Mouse (Mus musculus): ENCODE data around the gene Mt1.
"Not testable (repeated sequence)": the region's sequence is repeated elsewhere in the genome, so short reads cannot be mapped to it uniquely, and the experiment has no call there.

Gene Mt1

DNA sequence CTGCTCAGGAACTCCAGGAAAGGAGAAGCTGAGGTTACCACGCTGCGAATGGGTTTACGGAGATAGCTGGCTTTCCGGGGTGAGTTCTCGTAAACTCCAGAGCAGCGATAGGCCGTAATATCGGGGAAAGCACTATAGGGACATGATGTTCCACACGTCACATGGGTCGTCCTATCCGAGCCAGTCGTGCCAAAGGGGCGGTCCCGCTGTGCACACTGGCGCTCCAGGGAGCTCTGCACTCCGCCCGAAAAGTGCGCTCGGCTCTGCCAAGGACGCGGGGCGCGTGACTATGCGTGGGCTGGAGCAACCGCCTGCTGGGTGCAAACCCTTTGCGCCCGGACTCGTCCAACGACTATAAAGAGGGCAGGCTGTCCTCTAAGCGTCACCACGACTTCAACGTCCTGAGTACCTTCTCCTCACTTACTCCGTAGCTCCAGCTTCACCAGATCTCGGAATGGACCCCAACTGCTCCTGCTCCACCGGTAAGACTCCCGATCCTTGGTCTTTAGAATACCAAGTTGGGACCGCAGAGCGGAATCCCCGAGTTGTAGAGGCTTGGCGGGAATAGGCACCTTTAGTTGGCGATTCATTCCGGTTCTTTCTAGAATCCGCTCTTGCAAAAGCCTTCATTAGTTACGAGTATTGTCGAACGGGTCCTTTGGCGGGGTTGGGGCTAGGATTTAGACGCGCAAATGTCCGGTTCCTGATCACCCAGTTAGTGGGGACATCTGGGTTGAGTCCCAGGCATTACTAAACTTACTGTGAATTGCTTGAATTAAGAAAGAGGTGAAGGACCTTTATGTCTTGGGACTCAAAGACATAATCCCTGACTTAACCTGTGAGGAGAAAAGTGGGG lies at the start of gene Mt1:
Mt1 (plus strand) TSS at position 226 of the 856 bp plus-strand sequence.
- peak; percentile 72 for DNase-seq (ENCODE audit: extremely low spot score, low spot score)

DNA sequence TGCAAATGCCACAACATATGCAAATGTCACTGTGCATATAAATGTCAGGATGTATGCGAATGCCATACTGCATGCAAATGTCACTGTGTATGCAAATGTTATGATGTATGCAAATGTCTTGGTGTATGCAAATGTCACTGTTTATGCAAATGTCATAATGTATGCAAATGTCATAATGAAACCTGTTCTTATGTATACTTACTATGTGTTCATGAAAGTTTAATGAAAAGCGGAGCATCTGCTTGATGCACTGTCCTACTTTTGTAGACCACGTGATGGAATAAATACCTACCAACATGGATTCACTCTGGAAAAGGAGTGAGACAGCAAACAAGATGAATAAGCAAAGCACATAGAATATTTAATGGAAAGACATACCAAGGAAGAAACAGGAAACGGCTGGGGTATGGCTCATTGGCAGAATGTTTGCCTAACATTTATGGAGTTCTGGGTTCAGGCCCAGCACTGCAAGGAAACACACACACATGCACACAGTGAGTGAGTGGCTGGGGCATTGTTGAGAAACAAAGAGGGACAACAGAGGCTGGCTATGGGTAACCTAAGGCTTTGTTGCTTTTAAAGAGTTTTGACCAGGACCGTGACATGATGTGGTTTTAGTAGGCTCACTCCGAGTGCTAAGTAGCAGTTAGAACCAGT lies 49.6 kb upstream of the Mt1 start:
- no peak for DNase-seq (ENCODE audit: extremely low spot score, low spot score)

GRCm38 (mm10) chr8:94130126-94130525 lies 48.8 kb upstream of the Mt1 start:
- no peak for DNase-seq (ENCODE audit: extremely low spot score, low spot score)

- no peak for DNase-seq (ENCODE audit: extremely low spot score, low spot score)
Measured at GRCm38 (mm10) chr8:94132096-94132495, 46.8 kb upstream of the Mt1 start.

DNA sequence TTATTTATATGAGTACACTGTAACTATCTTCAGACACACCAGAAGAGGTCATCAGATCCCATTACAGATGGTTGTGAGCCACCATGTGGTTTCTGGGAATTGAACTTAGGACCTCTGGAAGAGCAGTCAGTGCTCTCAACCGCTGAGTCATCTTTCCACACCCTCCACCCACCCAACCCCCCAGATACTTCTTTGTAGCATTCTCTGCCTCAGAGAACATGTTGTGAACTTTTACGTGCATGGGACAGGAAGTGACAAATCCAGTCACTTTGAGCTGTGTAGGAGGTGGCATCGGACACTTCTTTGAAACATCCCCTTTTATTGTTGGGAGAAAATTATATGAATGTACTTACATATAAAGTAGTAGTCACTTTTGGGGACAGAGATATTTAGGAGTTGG lies 44.3 kb upstream of the Mt1 start:
- DNase-seq (ENCODE audit: extremely low spot score, low spot score): not testable (repeated sequence)

- DNase-seq (ENCODE audit: extremely low spot score, low spot score): no peak
Measured at GRCm38 (mm10) chr8:94135556-94135955, 43.3 kb upstream of the Mt1 start.

DNA sequence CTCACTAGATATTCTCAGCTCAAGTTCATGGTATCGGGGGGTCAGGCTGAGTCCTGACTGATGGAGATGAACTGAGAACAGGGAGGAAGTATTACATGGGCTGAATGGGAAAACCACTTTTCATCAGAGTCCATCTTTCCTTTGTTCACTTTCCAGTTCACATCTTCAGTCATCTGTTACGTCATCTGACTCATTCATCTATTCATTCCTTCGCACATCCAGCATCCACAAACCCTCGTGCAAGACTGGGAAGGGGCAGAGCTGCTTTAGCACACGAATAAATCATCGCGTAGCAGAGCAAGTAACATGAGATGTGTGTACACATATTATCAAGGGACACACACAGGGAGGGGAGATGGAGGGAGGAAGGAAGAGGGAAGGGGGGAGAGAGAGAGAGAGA lies 42.7 kb upstream of the Mt1 start:
- DNase-seq (ENCODE audit: extremely low spot score, low spot score): no peak

DNA sequence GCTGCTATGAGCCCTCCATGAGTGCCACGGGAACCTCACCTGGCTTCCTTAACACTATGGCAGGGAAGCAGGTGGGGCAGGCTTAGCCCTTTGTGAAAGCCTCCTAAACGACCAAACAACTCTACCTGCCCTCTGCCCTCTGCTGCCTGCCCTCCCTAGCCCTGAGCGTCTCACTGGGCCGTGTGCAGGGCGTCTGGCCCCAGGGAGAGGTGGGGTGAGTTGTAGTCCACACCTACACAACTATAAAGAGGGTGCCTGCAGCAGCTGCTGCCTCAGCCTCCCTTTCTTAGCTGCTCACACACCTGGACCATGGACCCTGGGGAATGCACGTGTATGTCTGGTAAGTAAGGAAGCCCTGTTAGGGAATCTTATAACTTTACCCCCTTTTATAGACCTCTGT lies 41.9 kb upstream of the Mt1 start, which contains the start of gene Mt4:
Mt4 (plus strand) TSS at position 265 of the 400 bp plus-strand sequence.
- DNase-seq (ENCODE audit: extremely low spot score, low spot score): no peak

DNA sequence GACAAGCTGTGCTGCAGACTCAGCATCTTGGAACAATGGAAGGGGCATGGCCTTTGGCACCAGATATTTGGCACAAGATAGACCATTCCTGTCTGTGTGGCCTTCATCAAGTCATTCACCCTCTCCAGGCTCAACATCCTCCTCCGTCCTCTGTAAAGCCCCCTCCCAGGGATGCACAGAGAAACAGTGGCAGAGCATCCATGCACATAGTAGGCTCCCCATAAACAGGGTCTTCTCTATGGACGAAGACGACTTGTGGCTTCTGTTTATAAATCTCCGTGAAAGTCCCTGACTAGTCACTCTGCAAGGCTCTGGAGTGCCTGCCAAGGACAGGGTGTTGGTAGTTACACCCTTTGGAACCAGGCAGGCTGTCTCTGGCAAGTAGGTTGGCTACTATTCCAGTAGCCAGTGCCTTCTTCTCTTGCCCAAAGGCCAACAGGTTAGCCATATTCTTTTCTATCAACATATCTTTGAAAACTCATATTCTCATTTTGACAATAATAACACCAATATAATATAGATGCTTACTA lies 38.6 kb upstream of the Mt1 start:
- DNase-seq (ENCODE audit: extremely low spot score, low spot score): no peak

- DNase-seq (ENCODE audit: extremely low spot score, low spot score): no peak
Measured at GRCm38 (mm10) chr8:94148236-94148635, 30.6 kb upstream of the Mt1 start.

DNA sequence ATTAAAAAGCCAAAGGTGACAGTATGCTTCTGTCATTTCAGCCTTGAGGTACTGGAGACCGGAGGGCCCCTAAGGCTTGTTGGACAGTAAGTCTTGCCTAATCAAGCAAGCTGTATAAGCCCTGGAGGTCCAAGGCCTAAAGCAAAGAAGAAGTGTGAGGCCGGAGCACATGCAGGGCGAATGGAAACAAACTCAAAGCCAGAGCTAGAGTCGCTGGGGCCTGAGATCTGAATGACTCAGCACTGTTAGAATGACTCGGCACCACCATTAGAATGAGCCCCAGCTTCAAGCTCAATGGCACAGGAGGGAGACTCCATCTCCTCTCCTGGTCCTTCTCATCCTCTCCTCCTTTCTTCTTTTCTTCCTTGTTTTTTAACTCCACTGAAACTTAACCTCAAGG lies 28.0 kb upstream of the Mt1 start:
- no peak for DNase-seq (ENCODE audit: extremely low spot score, low spot score)

DNA sequence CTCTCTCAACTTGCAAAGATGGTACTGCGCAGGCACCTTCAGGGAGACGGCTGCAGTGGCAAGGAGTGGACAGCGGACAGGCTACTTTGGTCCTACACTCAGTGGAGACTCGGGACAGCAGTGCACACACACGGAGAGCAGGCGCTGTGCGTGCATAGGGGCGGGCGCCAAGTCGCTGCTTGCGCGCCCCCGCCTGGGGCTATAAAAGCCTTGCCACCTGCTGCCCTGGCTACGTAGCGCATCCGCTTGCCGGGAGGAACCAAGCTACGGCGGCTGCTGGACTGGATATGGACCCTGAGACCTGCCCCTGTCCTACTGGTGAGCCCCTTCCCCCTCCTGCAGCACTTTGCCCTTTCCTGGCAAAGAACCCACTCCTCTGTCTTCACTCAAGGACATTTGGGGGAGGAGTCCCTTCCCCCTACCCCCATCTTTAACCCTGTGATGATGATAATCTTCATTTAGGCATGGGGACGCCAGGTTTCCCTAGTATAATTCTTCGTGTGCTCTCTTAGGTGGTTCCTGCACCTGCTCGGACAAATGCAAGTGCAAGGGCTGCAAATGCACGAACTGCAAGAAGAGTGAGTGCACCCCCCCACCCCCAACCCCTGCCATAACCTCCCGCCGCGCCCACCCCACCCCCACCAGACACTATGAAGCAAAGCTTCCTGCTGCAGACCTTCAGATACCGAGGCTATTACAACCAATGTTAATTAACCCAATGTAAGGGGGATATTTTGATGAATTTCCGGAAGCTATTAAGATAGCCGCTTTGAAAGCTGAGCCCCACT lies 26.2 kb upstream of the Mt1 start, which contains the start of gene Mt3:
Mt3 (plus strand) TSS at position 95 of the 788 bp plus-strand sequence.
- peak; percentile 53 for DNase-seq (ENCODE audit: extremely low spot score, low spot score)

DNA sequence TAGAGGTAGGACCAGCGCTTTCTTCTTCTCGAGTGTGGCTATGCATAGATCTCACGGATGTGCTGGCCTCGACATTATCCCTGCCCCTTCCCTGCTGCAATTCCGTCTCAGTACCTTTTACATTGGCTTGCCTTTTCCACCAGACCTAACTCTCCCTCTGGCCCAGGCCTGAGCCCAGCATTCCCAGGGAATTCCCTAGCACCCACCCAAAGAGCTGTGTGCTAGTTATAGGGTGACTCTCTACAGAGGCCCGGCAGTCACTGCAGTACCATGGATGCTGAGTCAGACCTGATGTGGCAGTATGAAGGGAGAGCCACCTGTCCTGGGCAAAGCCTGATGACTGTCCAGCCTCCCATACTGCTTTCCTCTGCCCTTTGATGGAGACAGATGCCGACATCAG lies 25.4 kb upstream of the Mt1 start:
- DNase-seq (ENCODE audit: extremely low spot score, low spot score): no peak

DNA sequence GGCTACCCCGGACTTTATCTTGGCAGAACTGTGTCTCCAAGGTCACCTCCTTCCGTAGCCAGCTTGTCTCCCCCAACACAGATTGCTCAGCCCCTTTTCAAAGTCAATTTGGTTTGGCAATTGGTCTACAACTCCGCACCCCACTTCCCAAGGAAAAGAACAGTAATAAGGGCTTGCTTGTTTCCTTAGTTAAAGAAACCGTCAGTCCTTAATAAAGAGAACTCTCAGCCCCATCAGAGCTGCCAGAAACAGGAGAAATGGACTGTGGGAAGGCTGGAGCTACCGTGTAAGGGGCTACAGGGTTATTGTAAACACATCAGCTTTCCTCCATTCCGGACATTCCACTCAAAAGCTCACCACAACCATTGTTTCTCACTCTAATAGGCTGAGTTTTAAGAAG lies 24.3 kb upstream of the Mt1 start:
- DNase-seq (ENCODE audit: extremely low spot score, low spot score): no peak

DNA sequence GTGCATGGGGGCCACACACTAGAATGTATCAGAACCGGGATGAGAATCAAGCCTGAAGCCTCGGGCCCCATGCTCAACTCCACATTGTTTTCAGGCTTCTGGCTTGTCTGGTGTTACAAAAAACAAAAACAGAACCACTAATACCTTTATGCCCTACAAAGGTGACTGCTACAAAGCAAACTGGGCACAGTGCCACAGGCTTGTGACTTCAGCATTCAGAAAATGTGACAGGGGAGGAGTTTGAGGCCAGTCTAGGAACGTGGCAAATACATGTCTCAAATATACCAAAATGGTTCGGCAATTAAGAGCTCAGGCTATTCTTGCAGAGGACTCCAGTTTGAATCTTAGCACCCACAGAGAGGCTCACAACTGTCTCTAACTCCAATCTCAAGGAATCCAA lies 22.8 kb upstream of the Mt1 start:
- DNase-seq (ENCODE audit: extremely low spot score, low spot score): no peak

GRCm38 (mm10) chr8:94165772-94166171 lies 13.1 kb upstream of the Mt1 start:
- not testable (repeated sequence) for DNase-seq (ENCODE audit: extremely low spot score, low spot score)

DNA sequence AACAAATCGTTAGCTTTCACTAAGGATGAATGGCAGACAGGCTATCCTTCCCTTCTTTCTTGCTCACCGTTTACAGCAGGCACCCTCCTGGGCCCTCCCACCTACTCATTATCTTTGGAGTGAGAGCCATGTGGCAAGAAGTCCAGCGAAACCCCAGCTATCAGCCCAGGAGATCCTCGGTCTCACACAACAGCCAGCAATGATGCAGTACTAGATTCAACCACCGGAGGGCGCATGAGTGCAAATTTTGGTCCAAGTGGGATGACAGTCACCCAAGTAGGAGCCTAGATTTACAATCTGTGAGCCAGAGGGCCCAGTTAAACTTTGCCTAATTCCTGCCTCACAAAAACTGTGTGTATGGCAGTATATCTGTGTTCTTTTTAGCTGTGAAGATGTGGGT lies 11.6 kb upstream of the Mt1 start:
- DNase-seq (ENCODE audit: extremely low spot score, low spot score): peak; percentile 96

DNA sequence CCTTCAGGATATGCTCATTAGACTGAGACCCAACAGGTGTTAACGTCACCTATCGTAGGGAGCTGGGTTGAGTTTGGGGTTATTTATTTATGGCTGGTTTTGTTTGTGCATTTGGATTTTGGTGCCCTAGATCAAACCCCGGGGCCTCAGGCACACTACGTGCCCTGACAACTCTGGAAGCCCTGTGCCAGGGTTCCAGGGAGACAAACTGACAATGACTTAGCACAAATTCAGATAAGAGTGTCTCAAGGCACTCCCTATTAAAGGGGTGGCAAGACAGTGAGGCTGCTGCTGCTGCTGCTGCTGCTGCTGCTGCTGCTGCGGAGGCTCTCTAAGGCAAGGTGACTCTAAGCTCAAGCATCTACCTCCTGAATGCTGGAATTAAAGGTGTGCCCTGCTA lies 9.3 kb upstream of the Mt1 start:
- DNase-seq (ENCODE audit: extremely low spot score, low spot score): no peak

GRCm38 (mm10) chr8:94171321-94171755 lies 7.5 kb upstream of the Mt1 start:
- no peak for DNase-seq (ENCODE audit: extremely low spot score, low spot score)

DNA sequence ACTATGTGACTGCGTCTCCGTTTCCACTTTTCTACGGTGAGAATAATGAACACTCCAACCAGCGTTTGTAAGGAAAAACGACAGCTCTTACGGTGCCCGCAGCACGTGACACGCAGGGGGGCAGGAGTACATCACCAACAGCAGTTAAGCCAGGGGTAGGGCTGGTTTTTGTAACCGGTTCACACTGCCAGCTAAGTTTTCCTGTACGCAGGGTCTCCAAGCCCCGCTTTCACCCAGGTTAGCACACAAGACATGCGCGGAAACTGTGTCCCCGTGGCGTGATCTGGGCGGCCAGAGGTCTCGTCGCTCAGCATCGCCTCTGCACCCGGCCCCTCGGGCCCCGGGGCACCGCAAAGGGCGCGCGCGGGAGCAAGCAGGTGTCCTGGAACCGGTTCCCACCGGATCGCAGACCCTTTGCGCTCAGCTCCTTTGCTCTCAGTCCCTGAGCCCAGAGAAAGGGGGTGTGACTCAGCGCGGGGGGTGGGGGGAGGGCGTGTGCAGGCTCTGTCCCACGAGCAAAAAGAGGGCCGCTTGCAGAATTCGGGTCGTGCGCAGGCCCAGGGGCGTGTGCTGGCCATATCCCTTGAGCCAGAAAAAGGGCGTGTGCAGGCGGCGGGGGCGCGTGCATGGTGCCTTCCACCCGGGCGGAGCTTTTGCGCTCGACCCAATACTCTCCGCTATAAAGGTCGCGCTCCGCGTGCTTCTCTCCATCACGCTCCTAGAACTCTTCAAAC lies 6.6 kb upstream of the Mt1 start, which contains the start of gene Mt2:
Mt2 (plus strand) TSS at position 590 of the 734 bp plus-strand sequence.
- peak; percentile 62 for DNase-seq (ENCODE audit: extremely low spot score, low spot score)

All from neural tube, embryonic 10.5 days (tissue).